Mouse (Mus musculus) limb, embryonic 12.5 days (tissue): ENCODE results near the gene Capza2. TPM values are rescaled to one million over a fixed set of nuclear protein-coding genes. Genes with fewer than 3 reads are reported as not detected.

Experiments
- ATAC-seq: fragments of 200-750 bp; cut with Nextera tagmentation; 2 replicates; pipeline ENCODE4 v1.8.0; 2017; ENCODE audit warnings: low read depth, moderate TSS enrichment; ENCODE audit not compliant: insufficient number of reproducible peaks, insufficient read depth, low FRiP score, low TSS enrichment
- H3K27ac ChIP-seq: fragments of 300-500 bp; sonication (generic); 2 replicates; pipeline ENCODE4 v1.5.1; 2016; ENCODE audit warnings: mild to moderate bottlenecking, moderate library complexity
- H3K27me3 ChIP-seq: fragments of 300-500 bp; sonication (generic); 2 replicates; pipeline ENCODE4 v1.6.1; 2016; ENCODE audit warnings: mild to moderate bottlenecking, moderate library complexity
- H3K36me3 ChIP-seq: fragments of 300-500 bp; sonication (generic); 2 replicates; pipeline ENCODE4 v1.6.1; 2016; ENCODE audit warnings: mild to moderate bottlenecking, moderate library complexity
- H3K4me1 ChIP-seq: fragments of 300-500 bp; sonication (generic); replicated peaks from 2 replicates; pipeline ENCODE4 v1.6.1; 2016
- H3K4me2 ChIP-seq: fragments of 300-500 bp; sonication (generic); 2 replicates; pipeline ENCODE4 v1.6.1; 2016; ENCODE audit warnings: mild to moderate bottlenecking, moderate library complexity
- H3K4me3 ChIP-seq: fragments of 300-500 bp; sonication (generic); replicated peaks from 2 replicates; pipeline ENCODE4 v1.5.1; 2016; ENCODE audit warnings: mild to moderate bottlenecking
- H3K9ac ChIP-seq: fragments of 300-500 bp; sonication (generic); replicated peaks from 2 replicates; pipeline ENCODE4 v1.6.1; 2016; ENCODE audit warnings: mild to moderate bottlenecking, moderate library complexity
- H3K9me3 ChIP-seq: fragments of 300-500 bp; sonication (generic); 2 replicates; pipeline ENCODE4 v1.6.1; 2016; ENCODE audit warnings: mild to moderate bottlenecking, moderate library complexity
- WGBS: fragments of 180-500 bp; shearing (Covaris S2); methylation state at CpG from one replicate; pipeline ENCODE4 v1.1.7; 2016; 5-methylcytosine and 5-hydroxymethylcytosine counted together
- polyA plus RNA-seq: library from polyadenylated mRNA; unstranded; fragments of >200 nt; fragmentation: Nextera tagmentation; extraction: Ambion mirVana; gene quantifications from 2 replicates; pipeline ENCODE4 v1.2.1, GENCODE M21; 2016

Capza2 gene
- polyA plus RNA-seq, result 186 and 193 TPM in 2 replicates

DNA sequence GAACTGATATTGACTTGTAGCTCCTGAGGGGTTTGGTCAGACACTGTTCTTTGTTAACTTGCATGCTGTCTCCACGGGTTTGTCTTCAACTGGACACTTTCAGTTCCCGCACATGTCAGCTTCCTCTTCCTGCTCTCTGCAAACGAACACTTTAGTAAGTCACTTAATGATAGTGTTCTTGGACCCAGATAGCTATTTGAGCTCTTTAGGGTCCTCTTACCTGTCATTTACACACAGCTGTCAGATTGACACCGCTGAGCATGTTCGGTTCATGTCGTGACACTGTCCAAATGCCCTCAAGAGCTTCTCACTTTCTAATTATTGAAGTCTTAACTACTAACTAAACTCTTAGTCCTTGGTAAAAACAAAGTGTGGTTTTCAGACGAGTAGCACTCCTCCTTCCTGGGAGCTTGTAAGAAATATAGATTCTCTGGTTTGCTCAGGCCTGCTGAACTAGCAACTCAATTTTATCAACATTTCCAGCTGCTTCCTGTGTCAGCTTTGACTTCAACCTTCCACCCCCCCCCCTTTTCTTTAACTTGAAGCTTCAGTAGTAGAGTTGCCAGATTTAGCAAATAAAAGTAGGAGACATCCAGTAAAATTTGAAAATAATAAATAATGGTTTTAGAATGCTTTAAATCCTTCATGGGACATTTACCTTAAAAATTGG is at the start of gene Capza2:
Gene Capza2, plus strand, starts transcription at position 620 of the 670 bp plus-strand sequence.
- ATAC-seq, result no peak
- Histone ChIP-seq H3K4me1 (peaks cover 12% of the 10 kb centered on the region; the same call in 1 of the 2 replicates), H3K4me3 (peak within 1 kb of the TSS; percentile 91), H3K9ac (peak within 1 kb of the TSS; percentile 91), H3K4me2 (peak within 1 kb of the TSS; percentile 62), H3K9me3 (peaks cover 1% of the 10 kb centered on the region; the same call in 1 of the 2 replicates), H3K27ac (peak within 1 kb of the TSS; percentile 95), H3K36me3 (no peaks in the 10 kb centered on the region), H3K27me3 (no peaks in the 10 kb centered on the region)
- 71% methylated on average over 7 of the region's 7 CpGs for WGBS

DNA sequence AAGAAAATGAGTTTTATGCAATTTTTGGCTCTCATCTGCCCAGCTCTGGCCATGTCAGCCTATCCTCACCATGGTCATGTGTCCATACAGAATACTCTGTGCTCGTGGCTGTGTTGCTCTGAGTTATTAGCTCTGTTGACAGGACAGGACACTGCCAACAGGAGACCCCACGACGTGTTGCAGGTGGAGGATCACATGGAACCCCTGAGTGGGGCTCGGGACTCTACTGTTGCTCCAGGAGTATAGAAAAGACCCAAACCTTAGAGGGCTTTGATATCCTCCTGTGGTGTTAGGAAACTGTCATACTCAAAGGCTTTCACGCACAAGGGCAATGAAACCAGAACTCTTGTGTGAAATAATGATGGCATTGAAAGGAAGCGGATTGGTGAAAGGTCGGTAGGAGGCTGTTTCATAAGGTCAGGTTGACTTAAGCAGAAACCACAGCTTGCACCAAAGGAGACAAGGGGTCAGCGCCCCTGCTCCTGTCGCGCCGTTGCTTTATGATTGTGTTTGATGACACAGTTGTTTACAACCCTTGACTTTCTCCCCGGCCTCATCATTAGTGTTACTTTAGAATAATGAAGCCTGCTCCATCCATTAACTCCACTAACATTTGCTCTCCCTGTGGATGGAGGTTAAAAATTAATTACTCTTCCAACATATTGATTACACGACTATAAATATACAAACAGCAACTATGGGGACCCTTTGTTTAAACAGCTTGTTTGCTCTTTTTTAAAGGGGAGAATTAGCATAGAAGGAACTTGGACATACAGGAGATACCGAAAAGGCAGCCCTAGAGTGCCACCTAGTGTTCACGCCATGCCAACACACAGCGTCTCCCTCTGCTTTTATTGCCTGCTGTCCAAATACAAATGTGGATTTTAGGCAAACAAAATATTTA is 46.7 kb upstream of the Capza2 start:
- Histone ChIP-seq H3K4me3 (no peak overlapping the region), H3K9ac (no peak overlapping the region; the same call in 1 of the 2 replicates), H3K27me3 (no peaks in the 10 kb centered on the region), H3K4me1 (no peaks in the 10 kb centered on the region; the same call in 1 of the 2 replicates), H3K9me3 (peaks cover 6% of the 10 kb centered on the region; the same call in 1 of the 2 replicates), H3K36me3 (no peaks in the 10 kb centered on the region), H3K27ac (no peak overlapping the region), H3K4me2 (peak overlapping the region; percentile 44)
- peak; percentile 70 for ATAC-seq
- 16% methylated on average over 16 of the region's 16 CpGs for whole genome bisulfite sequencing

DNA sequence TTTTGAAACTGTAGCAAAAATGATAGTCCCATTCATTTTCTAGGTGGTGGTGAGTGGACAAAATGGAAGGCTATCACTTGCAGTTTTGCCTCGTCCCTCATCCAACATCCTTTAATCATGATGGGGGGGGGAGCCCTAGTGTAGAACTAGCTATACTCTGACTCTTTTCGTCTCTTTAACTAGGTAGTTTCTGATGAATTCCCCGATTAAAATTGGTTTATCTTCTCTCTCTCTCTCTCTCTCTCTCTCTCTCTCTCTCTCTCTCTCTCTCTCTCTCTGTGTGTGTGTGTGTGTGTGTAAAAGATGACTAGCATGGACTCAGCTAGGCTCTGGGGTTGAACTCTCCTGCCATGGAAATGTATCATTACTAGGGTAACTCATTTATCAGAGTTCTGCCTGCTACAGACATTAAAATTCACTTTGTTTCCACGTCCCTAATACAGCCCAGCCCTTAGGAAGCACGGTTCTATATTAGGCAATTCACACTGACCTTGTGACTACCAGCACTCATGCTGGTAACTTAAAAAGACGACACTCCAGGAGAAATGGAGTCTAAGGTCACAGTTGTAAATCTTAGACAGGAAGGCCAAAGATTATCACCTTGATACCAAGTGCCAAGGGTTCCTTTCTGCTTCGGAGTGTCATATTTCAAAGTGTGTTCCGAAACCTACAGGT is 45.9 kb upstream of the Capza2 start:
- no peak overlapping the region for H3K27ac ChIP-seq
- peaks cover 7% of the 10 kb centered on the region; the same call in 1 of the 2 replicates for H3K9me3 ChIP-seq
- H3K9ac ChIP-seq, result no peak overlapping the region
- H3K4me3 ChIP-seq, result no peak overlapping the region
- WGBS, result 26% methylated on average over 8 of the region's 8 CpGs
- no peaks in the 10 kb centered on the region for H3K36me3 ChIP-seq
- no peak for ATAC-seq
- H3K4me1 ChIP-seq, result no peaks in the 10 kb centered on the region; the same call in 1 of the 2 replicates
- H3K4me2 ChIP-seq, result no peak overlapping the region
- H3K27me3 ChIP-seq, result no peaks in the 10 kb centered on the region

DNA sequence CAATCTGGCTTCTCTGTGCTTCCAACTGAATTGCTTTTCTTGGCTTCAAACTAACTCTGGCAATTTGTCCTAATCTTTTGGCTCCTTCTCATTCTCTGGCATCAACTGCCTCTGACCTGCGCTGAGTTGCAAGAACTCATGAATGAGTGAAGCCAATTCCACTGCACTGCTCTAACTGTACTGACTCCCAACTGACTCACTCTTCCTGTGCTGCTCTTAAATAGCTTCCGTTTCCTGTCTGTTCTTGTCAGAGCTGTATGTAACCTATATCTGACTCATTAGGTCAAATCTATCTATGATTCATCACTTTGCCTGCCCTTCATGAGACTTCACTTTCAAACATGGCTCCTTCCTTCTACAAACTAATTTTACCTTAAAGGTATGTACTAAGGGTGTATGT is 42.1 kb upstream of the Capza2 start:
- H3K4me2 ChIP-seq, result no peak overlapping the region
- H3K9me3 ChIP-seq, result peaks cover 13% of the 10 kb centered on the region; the same call in 1 of the 2 replicates
- no peak overlapping the region for H3K9ac ChIP-seq
- no peaks in the 10 kb centered on the region; the same call in 1 of the 2 replicates for H3K4me1 ChIP-seq
- ATAC-seq, result no peak
- 86% methylated on average over 2 of the region's 2 CpGs for WGBS
- no peaks in the 10 kb centered on the region for H3K36me3 ChIP-seq
- H3K4me3 ChIP-seq, result no peak overlapping the region
- no peak overlapping the region for H3K27ac ChIP-seq
- H3K27me3 ChIP-seq, result no peaks in the 10 kb centered on the region

DNA sequence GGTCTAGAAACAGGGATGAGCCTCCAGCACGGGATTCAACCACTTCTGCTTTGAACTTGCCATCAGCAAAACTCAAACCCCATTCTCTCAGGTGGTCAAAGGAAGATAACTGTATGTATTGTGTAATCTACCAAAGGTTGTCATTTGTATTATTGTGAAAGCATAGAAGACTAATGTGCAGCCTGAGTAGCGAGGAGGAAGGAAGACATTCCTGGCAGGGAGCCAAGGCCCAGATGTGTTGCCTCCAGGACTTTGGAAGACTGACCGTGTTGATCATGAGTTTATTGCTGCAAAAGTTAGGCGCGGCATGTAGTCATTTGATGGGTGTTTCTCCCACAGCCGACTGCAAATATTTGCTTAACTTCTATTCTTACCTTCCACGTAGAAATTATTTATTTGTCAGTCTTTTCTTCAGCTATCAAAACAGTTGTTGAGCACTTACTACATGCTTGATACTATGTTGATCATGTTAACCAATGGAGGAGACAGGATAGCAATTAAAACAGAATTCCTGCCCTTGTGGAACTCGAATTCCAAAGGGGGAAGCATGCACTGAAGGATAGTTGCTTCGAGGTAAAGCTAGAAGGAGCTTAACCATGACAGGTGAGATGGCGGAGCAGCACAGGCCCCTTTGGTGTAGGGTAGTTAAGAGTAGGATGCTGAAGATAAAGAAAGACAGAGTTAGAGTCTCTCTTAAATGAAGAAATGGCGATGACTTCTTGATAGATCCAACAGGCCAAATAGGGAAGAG is 40.1 kb upstream of the Capza2 start:
- H3K27me3 ChIP-seq, result no peaks in the 10 kb centered on the region
- H3K4me3 ChIP-seq, result no peak overlapping the region
- no peak overlapping the region for H3K9ac ChIP-seq
- no peak for ATAC-seq
- H3K36me3 ChIP-seq, result no peaks in the 10 kb centered on the region
- peaks cover 13% of the 10 kb centered on the region; the same call in 1 of the 2 replicates for H3K9me3 ChIP-seq
- no peaks in the 10 kb centered on the region for H3K4me1 ChIP-seq
- WGBS, result 86% methylated on average over 11 of the region's 11 CpGs
- no peak overlapping the region for H3K4me2 ChIP-seq
- H3K27ac ChIP-seq, result no peak overlapping the region

DNA sequence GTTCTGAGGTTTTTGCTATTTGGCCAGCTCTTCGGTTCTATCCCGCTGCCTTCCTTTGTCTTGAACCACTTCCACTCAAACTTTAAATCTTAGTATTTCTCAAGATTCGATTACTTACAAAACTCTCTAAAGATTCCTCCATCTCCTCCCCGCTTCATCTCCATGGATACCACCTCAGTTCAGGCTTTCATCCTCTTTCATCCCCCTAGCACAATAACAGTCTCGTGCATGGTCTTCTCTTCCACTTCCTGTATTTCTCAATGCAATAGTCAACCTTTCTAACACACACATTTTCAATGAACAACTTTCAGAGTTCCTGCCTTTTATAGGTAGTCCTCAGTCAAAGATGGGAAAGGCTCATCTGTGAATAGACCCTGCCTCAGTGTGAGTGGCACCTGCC is 36.7 kb upstream of the Capza2 start:
- no peak overlapping the region for H3K4me2 ChIP-seq
- no peaks in the 10 kb centered on the region for H3K27me3 ChIP-seq
- no peak overlapping the region for H3K9ac ChIP-seq
- no peak for ATAC-seq
- 88% methylated on average over 5 of the region's 5 CpGs for WGBS
- H3K27ac ChIP-seq, result no peak overlapping the region
- H3K36me3 ChIP-seq, result no peaks in the 10 kb centered on the region
- H3K4me3 ChIP-seq, result no peak overlapping the region
- no peaks in the 10 kb centered on the region for H3K4me1 ChIP-seq
- H3K9me3 ChIP-seq, result peaks cover 6% of the 10 kb centered on the region; the same call in 1 of the 2 replicates

DNA sequence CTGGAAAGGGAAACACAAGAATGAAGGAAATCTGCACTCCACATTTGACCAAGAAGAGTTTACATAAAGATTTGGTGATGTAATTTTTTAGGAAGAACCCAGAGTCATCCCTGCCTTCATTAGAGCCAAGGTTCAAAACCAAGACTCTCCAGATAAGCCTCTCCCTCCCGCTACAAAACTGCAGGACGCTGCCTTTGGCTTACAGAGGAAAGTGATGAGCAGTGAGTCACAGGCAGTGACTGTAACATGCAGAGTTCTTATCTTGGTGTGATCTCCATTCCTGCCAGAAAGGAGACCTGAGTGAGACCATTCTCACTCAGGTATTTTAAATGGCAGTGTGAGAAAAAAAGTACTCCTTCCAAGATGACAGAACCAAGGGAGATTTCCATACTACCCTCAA is 34.5 kb upstream of the Capza2 start:
- Histone ChIP-seq H3K9ac (no peak overlapping the region), H3K9me3 (peaks cover 6% of the 10 kb centered on the region; the same call in 1 of the 2 replicates), H3K4me1 (no peaks in the 10 kb centered on the region), H3K4me3 (no peak overlapping the region), H3K4me2 (no peak overlapping the region), H3K27ac (no peak overlapping the region), H3K36me3 (no peaks in the 10 kb centered on the region), H3K27me3 (no peaks in the 10 kb centered on the region)
- no peak for ATAC-seq
- WGBS, result 64% methylated on average over 2 of the region's 2 CpGs

DNA sequence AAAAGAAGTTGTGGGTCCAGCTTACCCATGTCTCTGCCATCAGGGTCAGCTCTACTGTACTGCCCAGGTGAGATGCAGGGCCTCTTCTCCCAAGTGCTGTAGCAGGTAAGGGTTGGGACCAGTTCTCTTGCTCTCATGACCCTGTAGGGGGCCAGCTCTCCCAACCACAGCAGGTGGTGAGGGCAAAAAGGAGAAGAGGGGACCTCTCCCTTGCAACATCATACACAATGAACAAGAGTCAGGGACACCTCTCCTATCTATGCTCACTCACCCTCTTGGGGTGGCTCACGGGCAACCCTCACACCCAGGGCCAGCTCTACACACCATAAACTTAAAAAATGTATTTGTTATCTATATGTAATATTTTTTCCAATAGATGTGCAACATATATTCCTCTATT is 29.1 kb upstream of the Capza2 start:
- ATAC-seq, result no peak
- Histone ChIP-seq H3K4me1 (no peaks in the 10 kb centered on the region), H3K4me3 (no peak overlapping the region), H3K36me3 (no peaks in the 10 kb centered on the region), H3K27me3 (no peaks in the 10 kb centered on the region), H3K9ac (no peak overlapping the region), H3K4me2 (no peak overlapping the region), H3K27ac (no peak overlapping the region), H3K9me3 (no peaks in the 10 kb centered on the region)
- 83% methylated on average over 1 of the region's 1 CpGs for WGBS

DNA sequence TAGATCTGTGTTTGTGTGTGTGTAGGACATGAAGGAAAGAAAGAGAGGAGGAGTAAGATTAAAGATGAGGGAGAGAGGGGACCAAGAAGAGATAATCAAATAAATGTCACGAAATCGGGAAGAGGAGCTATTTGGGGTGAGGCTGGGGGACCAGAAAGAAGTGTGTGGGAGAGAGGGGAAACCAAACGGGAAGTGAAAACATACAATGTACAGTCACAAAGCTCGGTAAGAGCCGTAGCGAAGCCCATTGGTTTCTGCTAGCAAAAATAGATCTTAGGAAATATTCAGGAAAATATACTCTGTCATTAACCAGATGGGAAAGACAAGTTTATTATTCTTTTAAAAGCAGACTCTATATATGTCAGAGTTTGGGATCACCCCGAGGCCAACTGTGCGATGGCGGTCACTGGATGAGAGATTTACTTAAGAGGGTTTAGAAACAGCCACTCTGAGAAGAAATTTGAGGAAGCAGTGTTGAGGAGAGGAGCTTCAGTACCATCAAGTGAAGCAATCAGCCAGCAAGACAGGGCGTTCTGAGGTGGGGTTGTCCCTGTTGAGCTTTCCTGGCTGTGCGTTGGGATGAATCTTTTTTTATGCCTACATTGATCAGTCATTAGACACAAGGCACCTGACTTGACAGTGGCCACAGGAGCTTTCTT is 24.6 kb upstream of the Capza2 start:
- Histone ChIP-seq H3K4me1 (0 out of 2 replicates have a peak, but pooled peaks cover 5% of the 10 kb centered on the region), H3K9me3 (no peaks in the 10 kb centered on the region), H3K4me3 (no peak overlapping the region), H3K27me3 (no peaks in the 10 kb centered on the region), H3K4me2 (no peak overlapping the region), H3K27ac (no peak overlapping the region), H3K36me3 (no peaks in the 10 kb centered on the region), H3K9ac (no peak overlapping the region)
- no peak for ATAC-seq
- WGBS, result 91% methylated on average over 11 of the region's 11 CpGs

DNA sequence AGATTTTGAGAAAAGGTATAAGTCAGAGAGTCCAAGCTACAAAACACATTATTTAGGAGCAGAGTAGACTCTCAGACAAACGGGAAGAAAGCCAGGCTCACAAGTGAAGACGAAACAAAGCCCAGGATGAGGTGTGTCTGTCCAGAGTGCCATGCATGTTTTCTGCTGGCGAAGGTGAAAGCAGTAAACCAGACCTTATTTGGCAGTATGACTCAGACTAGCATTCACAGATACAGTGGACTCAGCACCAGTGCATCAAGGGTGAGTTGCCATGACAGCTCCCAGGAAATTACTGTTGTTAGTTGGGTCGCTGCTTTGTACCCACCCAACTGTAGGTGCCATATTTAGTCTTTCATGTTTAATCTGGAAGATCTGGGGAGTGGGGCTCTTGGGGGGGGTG is 23.4 kb upstream of the Capza2 start:
- WGBS, result 84% methylated on average over 4 of the region's 4 CpGs

More for the DNA sequence above, 23.4 kb upstream of the Capza2 start:
- H3K27me3 ChIP-seq, result no peaks in the 10 kb centered on the region
- H3K36me3 ChIP-seq, result no peaks in the 10 kb centered on the region
- no peak overlapping the region for H3K9ac ChIP-seq
- H3K4me2 ChIP-seq, result no peak overlapping the region
- no peak overlapping the region for H3K27ac ChIP-seq
- no peak overlapping the region for H3K4me3 ChIP-seq
- no peak for ATAC-seq
- no peaks in the 10 kb centered on the region for H3K9me3 ChIP-seq
- peaks cover 8% of the 10 kb centered on the region; the same call in 1 of the 2 replicates for H3K4me1 ChIP-seq
